Mouse (Mus musculus) embryo, embryonic 10 days (tissue): ENCODE data around the gene Caap1.

ENCODE experiments used
- DNase-seq: peaks from one replicate; pipeline ENCODE4 v3.0.0-alpha.2; 2015; ENCODE audit warnings: low spot score

Gene Caap1

GRCm38 (mm10) chr4:94476749-94477399, 79.7 kb downstream of the Caap1 start:
- DNase-seq = no peak

GRCm38 (mm10) chr4:94473286-94473685, 83.3 kb downstream of the Caap1 start:
- DNase-seq = no peak

DNA sequence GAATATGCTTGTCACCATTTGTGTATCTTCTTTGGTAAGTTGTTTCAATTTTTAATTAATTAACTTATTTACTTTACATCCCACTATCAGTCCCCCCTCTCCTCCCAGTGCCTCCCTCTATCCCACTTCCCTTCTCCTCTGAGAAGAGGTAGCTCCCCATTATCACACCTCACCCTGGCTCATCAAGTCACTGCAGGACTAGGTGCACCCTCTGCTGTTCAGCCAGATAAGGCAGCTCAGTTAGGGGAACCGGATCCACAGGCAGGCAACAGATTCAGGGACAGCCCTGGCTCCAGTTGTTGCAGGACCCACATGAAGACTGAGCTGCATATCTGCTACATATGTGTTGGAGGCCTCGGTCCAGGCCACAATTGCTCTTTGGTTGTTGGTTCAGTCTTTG, 97.2 kb downstream of the Caap1 start:
- DNase-seq = no peak

GRCm38 (mm10) chr4:94454857-94455256, 101.7 kb downstream of the Caap1 start:
- DNase-seq = no peak
